Mouse (Mus musculus): ENCODE results near the gene Pbp2.

Gene Pbp2

GRCm38 (mm10) chr6:135310305-135310704, at the start of gene Pbp2:
Gene Pbp2, minus strand, starts transcription at chr6:135310405.
- DNase-seq, result no peak

- no peak for DNase-seq
These were observed 44.7 kb upstream of the Pbp2 start for GRCm38 (mm10) chr6:135354953-135355352.

DNA sequence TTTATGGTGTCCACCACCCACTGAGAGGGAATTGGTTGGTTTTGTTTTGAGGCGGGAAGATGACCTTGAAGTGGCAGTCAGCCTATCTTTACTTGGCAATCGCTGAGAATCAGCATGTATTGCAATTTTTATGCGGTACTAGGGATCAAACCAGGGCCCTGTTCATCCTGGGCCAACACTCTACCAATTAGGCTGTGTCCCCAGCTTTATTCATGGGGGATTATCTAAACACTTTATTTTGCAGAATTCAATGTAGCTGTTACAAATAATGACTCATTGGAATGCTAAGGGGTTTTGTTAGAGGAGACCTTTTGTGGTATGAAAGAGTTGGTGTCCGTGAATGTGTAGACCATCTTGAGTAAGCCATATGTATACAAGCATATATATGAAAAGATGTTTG, 42.3 kb upstream of the Pbp2 start:
- DNase-seq, result no peak

DNA sequence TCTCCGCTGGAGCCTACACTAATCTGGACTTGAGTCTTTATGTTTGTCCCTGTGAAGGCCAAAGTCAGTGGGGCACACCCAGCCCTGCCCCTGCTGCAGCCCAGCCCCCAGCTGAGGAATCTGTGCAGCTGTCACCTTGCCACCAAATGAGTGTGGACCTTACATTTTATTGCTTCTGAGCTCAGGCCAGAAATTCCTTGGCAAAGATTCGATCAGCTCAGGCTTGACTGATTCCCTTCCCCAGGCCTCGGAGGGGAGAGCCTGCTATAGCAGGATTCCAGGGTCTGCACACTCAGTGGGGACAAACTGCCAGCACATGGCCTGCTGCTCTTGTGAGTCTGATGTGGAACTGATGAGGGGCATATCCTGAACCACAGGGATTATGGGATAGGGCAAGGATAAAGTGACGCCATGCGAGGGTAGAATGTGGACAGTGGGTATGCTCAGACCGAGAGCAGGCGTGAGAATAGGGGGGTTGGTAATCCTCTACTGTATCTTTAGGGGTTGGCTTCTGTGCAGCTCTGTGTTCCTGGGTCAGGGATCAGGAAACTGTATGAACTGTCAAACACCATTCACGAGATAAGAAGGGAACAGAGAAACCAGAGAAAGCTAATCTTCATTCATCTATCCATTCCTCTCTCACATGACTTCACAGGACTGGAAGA, 41.6 kb upstream of the Pbp2 start:
- no peak for DNase-seq

DNA sequence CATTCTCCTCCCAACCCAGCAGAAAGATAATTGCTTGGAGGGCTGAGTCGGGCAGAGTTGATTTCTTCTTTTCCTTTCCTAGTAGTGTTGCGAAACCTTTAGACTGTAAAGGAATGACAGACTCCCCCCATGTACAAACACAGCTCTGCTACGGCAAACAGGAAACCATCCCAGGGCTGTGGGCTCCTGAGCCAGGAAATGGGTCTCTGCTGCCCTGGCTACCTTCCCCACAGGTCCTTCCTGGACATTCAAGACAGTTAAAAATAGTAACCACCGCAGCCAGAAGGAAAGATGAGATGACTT, 30.8 kb upstream of the Pbp2 start:
- no peak for DNase-seq

DNA sequence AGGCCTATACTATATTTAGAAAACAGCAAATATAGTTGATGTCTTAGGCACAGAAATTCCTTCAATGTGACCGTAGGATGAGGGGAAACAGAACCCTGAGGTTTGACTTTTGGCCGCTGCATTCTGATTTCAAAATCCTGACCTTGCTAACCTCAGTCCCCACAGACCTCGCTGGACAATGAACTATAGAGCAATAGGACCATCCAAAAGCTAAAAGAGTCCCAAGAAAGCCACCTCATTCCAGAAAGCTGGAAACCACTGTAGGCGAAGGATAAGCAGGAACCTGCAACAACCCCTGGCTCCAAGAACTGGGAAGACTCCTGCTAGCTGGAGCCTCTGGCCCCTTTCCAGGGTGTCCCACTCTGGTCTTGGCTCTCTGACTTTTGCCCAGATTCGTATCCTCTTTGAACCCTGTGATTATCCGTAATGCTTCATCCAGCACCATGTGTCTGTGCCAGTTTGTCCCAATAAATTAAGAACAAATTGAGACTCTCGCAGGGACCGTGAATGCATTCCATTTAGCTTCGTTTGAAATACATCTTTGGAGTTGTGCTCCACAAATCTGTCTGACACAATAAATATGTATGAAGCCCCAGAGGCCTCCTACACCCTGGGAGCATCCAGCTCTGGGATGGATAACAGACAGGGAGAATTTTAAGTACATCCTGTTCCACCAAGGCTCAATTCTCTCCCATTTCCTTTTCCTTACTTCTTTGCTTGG, 30.3 kb upstream of the Pbp2 start:
- no peak for DNase-seq

DNA sequence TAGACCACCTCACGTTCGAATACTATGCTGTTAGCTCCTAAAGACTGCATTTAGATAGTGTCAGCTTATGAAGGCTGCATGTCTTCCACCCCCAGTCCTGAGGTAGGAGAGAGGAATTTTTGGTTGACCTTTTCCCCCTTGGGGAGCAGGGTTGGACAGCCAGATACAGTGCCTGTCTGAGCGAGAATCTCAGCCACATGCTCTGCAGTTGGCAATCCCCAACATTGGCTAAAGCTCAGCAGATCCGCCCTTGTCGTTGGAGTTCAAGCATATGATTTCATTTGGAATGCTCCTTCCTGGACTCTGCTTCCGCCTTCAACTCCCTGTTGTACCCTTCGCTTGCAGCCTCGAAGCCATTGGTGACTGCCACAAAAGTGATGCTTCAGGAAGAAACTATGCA, 26.2 kb upstream of the Pbp2 start:
- no peak for DNase-seq

- peak; percentile 50 for DNase-seq
These were observed 23.9 kb upstream of the Pbp2 start for GRCm38 (mm10) chr6:135333994-135334651.

DNA sequence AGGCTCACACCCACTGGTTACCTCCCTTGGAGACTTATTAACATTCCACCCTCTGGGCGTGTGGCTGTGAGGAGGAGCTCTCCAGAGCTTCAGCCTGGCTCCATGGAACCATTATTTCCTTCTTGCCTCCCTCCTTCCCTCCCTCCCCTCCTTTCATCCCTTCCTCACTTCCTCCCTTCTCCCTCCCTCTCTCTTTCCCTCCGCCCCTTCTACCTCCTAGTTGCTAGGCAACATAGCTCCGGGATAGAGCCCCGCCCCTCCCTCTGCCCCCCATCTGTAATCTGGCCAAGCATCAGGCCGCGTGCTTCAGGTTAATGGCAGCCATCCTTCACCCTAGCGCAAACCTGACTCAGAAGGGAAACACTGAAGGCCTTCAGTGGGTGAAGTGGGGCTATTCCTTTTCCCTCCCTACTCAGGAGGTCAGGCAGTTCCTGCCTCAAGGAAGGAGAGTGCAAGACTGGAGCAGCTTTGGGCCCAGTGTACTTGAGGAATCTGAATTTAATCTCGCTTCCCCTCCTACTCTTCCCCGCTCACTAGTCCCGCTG, 22.6 kb upstream of the Pbp2 start:
- peak; percentile 78 for DNase-seq

- DNase-seq, result no peak
These were observed 21.7 kb upstream of the Pbp2 start for GRCm38 (mm10) chr6:135331916-135332315.

GRCm38 (mm10) chr6:135326847-135327246, 16.6 kb upstream of the Pbp2 start:
- DNase-seq, result no peak

GRCm38 (mm10) chr6:135324686-135325300, 14.6 kb upstream of the Pbp2 start:
- no peak for DNase-seq

GRCm38 (mm10) chr6:135324111-135324510, 13.9 kb upstream of the Pbp2 start:
- no peak for DNase-seq

DNA sequence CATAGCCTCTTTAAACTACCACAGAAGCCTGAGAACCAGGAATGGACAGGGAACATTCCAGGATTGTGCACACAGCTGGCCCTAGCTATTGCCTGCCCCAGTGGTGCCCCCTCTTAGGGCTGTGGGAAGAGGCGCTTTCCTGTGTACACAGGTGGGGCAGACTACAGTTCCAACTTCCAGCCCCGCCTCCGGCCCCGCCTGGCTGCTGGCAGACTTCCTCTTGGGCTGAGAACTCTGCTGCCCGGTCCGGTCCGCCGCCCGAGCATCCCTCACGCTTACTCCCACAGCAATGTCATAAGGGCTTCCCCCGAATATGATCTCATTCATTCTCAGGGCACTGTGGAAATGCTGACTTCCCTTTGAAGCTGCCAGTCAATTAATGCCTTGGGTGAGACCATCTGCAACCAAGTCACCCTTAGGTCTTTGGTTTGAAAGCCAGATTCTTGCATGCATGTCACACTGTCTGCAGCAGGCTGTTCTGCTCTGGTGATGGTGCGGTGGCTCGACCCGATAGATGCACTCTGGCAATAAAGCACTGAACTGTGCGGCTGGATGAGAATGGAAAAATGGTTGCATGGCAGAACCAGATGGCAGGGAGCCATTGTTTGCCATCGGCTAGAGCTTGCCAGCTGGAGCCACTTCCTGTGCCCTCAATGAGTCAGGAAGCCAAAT, 13.2 kb upstream of the Pbp2 start:
- peak; percentile 42 for DNase-seq

- no peak for DNase-seq
These were observed 12.5 kb upstream of the Pbp2 start for GRCm38 (mm10) chr6:135322749-135323148.

- no peak for DNase-seq
These were observed 9.3 kb upstream of the Pbp2 start for GRCm38 (mm10) chr6:135319431-135319933.

DNA sequence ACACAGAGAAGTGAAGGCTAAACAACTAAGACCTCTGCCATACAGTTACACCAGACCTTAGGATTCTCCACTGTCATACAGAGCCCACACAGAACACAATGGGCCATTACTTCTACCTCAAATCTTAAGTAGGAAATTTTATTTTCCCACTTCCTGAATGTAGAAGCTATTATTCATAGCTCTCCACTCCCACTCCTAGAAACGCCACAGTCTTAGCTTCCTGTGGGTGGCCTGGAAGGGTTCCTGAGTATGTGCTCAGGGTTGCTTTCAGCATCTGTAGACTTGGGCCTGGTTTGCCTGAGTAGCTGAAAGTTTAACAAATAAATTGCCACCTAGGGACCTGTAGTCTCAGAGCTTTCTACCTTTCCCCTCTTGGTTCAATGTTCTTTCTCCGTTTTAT, 5.9 kb upstream of the Pbp2 start:
- DNase-seq, result no peak

DNA sequence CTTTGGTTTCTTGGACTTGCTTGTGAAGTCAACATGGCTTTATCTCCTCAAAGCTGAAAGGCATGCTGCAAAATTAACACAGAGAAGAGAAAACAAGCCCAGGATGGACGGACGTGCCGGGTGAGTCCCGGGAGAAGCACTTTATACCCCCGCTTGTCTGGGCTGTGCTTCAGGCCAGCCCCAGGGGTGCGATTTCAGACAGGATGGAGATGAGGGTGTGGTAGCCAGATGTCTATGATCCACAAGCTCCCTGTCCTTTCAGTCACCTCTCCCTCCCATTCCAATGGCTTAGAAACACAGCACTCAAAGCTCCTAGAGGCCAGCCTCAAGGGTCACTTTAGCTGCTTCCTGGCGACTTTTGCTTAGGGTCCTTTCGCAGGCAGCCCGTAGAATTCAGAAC, 3.8 kb upstream of the Pbp2 start:
- peak; percentile 33 for DNase-seq

DNA sequence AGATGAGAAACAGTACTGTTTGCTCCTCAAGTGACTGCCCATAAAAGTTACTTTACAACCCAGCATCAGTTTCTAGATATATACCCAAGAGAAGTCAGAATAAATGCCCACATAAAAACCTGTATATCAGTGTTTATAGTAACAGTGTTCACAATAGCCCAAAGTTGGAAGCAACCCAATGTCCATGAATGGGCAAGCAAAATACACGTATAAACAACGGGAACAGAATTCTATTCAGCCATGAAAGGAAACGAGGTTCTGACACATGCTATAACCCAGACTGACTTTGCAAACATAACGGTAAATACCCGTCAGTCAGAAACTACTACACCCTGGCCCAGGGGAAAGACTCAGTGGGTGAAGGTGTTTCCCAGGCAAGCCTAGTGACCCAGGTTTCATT, 1.8 kb upstream of the Pbp2 start:
- DNase-seq, result no peak

DNA sequence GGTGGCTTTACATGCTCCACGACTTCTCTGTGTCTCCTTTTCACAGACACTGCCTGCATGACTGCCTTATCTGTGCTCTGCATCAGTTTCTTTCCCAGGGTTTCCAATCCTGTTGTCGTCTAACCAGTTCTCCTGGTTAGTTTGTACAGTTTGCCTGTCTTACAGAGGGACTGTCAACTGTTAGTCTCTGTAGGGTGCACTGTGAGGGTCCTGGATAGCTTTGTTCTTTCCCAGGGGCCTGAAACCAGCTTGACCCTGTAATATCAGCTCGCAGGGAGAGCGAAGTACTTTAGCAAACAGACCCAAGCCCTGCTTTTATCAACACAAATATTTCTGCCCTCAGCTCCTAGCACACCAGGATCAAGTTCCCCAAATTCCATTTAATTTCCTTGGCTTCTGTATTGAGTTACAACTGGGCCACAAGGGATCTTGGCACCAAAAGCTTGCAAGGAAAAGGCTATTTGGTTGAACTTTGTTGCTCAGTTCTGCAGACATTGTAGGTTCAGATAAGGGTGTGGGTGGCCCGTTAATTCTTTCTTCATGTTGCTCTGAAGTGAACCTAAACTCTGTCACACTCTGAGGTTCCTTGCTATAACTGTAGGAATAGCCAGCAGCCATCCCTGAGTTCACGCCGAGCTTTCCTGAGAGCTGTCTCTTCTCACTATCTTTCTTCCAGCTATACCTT, 5.5 kb downstream of the Pbp2 start:
- peak; percentile 20 for DNase-seq

GRCm38 (mm10) chr6:135302421-135303125, 7.6 kb downstream of the Pbp2 start:
- no peak for DNase-seq

DNA sequence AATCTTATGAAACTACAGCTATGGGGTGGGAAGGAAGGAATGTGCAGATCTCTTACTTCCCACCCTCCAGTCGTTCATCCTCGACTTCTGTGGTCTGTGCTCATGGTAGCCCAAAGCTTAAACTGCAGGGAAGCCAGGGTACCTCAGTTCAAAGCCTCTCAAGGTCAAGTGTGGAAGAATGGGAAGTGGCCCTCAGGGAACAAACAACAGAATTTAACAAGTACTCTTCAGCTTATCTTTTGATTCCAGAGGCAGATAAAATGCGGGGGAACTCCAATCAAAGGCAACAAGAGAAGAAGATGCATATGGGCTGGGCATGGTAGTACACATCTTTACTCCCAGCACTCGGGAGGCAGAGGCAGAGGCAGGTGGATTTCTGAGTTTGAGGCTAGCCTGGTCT, 9.7 kb downstream of the Pbp2 start:
- DNase-seq, result no peak

Measured in embryo, embryonic 11 days (tissue).